Mouse (Mus musculus) hematopoietic stem cell, adult 5-6 weeks (primary cell): ENCODE data around the gene Ccdc153. TPM values are rescaled to one million over a fixed set of nuclear protein-coding genes. Genes with fewer than 3 reads are reported as not detected.

ENCODE experiments used
- ATAC-seq, 2 experiments: fragments of 125-278 bp in 1 of 2; replicated peaks in 1 of 2; 2 replicates each; pipeline ENCODE4 v1.8.0; 2016 to 2017; ENCODE audit warnings: inconsistent platforms in 2 of 2, mild to moderate bottlenecking in 2 of 2, moderate number of reproducible peaks in 2 of 2, low read depth in 1 of 2, moderate TSS enrichment in 1 of 2; ENCODE audit not compliant: low FRiP score in 2 of 2, poor library complexity in 2 of 2, severe bottlenecking in 2 of 2, insufficient read depth in 1 of 2, low TSS enrichment in 1 of 2
- total RNA-seq: library from RNA; stranded (forward); fragments of 172-1452, 232-1000 nt; gene quantifications from 2 replicates; pipeline ENCODE4 v1.2.3, GENCODE M21; 2017

Gene Ccdc153
- total RNA-seq, 1 experiment from 2014 or later: not detected

DNA sequence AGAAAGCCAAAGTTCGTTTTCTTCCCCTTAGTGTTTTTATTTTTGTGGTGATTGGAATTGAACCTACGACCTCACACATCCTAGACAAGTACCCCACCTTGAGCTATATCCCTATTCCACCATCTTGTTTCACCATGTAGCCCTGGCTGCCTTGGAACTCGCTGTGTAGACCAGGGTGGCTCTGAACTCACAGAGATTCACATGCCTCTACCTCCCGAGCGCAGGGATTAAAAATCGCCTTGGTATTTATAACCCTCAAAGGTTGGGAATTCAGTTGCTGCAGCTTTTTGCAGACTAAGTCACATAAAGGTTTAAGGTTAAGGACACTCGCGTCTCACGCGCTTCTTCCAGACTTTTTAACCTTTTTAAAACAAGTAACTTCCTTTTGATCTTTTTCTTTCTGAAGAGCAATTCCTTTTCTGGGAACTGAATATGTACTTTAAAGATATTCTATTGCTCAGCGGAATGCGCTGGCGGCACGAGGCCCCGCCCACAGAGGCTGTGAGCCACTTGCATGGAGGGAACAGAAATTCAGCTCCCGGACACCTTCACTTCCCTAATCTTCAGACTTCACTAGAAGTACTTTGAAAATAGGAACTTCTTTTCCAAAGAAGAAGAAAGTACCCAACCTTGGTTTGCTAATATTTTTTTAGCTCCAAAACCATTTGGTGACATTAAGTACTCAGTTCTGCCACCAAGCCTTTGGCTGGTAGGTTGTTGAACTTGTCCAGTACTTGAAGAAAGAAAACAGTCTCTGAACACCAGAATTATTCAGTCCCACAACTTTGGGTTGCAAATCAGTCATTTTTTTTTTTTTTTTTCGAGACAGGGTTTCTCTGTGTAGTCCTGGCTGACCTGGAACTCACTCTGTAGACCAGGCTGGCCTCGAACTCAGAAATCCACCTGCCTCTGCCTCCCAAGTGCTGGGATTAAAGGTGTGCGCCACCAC lies 5.7 kb upstream of the Ccdc153 start:
- ATAC-seq: peak; percentile 43 to 61; a peak in 3 of 4 replicates

DNA sequence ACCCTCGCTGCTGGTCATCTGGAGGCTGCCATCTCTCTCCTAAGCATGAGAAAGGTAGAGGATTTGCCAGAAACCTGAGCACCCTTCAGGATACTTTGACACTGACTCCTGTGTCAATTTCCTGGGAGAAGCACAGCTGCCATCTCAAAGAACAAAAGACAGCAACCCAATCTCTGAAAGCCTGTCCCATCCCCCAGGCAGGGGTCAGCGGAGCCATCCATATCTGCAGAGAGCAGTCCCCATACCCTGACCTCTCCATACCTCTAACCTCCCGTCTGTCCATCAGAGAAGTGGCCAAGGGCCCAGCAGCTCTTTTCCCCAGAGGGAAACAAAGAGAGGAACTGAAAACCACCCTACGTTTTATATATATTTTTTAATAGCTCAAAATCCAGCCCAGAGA lies 3.9 kb upstream of the Ccdc153 start:
- ATAC-seq: no peak

DNA sequence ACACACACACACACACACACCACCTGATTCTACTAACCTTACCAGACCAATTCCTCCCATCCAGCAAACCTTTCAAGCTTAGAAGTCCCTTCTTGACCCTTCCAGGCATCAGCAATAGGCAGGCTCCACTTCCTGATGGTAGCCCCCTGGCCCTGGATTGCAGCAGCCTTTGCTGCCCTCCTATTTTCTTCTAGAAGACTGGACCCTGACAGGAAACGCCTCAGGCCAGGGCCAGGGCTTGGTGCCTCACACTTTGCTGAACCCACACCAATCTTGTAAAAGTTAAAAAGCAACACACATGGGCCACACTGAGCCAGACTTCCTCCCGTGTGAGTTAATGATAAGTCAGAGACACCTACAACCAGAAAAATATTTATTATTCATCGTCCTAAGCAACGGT lies 3.3 kb upstream of the Ccdc153 start:
- no peak for ATAC-seq

DNA sequence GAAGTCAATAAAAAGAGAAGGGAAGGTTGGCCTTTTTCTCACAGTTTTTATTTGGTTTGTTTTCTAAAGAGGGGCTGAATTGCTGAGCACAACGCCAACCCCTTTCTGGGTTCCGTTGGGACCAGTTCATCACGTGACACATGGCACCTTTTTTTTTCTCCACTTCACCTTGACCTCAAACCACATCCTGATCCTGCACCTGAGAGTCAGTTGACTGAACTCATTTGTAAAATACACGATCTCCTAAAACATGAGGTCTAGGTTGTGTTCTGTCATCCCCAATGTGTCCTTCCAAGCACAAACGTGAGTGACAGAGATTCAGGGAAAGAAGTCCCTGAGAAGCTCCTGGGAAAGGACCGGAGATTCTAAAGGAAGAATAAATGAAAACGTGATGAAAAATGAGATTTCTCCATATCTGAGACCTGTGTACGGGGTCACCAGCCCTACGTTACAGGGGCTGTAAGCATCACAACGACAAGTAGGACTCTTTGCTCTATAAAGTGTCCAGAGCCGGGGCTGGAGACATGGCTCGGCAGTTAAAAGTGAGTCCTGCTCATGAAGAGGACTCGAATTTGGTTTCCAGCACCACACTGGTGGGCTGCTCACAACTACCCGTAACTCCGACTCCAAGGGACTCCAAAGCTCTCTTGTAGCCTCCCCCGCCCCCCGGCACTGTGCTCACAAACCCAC lies 1.8 kb upstream of the Ccdc153 start:
- no peak for ATAC-seq

DNA sequence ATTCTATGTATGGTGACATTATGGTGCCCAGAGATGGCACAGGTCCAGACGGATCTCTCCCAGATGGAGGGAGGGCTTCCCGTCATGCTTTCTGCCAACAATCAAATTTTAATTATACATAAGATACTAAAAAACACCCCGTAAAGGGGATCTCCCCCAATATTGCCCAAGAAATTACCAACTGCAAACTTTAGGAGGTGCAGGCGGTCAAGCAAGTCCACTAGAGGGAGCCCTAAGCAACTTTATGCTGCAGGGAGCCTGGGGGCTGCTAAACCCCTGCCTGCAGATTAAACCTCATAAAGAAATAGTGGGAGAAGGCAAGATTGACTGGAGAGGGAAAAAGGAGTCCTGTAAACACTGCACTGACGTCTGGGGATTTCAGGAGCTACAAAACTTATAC lies 1.0 kb upstream of the Ccdc153 start:
- peak; percentile 40 to 63; a peak in 2 of 4 replicates for ATAC-seq

DNA sequence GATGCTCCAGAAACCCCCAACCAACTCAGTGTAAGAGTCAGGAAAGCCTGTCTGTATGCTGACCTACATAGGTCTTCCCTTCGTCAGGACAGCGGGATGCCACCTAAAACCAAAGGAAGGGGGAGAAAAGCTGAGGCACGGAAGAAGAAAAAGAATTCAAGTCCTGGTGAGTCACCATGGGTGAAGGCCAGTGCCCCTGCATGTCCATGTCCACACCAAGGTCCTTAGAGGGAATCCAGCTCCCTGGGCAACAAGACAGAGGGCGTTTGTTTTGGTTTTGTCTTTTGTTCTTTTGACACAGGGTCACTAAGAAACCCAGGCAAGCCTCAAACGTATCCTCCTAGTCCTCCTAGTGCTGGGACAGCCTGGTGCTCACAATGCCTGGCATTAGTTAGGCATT lies 435 bp downstream of the Ccdc153 start:
- no peak for ATAC-seq

DNA sequence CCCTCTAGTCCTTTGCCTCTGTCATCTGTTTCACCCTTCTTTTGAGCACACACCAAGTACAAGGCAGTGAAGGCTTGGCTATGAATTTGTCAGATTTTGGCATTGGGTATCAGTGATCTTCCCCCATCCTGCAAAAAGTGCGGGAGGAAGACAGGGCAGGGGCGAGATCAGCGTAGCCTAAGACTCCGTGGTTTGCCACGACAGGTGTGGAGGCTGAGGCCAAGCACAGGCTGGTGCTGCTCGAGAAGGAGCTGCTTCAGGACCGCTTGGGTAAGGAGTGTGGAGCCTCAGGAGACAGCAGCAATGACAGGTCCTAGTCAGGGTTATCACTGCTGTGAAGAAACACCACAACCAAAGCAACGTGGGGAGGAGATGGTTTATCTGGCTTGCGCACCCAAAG lies 942 bp downstream of the Ccdc153 start:
- ATAC-seq: no peak

DNA sequence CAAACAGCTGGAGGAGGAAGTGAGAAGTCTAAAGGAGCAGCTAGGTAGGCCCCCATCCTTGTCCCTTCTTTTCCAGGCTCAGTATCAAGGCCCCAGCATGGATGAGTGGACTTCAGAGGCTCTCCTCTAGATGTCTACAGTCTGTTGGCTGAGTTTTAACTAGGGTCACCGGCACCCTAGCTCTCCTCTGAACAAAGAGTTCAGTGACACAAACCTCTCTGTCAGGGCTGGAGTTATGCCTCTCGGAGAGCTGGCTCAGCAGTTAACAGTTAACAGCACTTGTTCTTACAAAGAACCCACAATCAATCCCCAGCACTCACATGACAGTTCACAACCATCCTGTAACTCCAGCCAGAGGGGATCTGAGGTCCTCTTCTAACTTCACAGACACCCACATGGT lies 3.1 kb downstream of the Ccdc153 start:
- no peak for ATAC-seq

DNA sequence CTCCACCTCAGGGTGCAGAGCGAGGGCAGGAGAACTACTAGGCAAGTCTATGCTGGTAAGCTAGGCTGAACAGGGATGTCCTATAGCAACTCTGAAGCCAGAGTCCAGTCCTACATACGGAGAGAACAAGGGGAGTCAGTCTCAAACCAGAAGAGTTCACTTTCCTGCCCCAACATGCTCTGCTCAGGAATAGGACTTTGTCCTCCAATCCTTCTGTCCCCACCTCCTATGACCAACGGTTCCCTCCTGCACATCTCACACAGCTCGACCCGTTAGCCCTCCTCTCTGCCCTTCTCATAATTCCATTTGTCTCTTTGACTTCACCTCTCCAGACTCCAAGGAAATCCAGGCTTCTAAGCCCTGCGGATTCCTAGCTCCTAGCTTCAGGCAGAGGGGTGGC lies 7.4 kb downstream of the Ccdc153 start:
- ATAC-seq: no peak

DNA sequence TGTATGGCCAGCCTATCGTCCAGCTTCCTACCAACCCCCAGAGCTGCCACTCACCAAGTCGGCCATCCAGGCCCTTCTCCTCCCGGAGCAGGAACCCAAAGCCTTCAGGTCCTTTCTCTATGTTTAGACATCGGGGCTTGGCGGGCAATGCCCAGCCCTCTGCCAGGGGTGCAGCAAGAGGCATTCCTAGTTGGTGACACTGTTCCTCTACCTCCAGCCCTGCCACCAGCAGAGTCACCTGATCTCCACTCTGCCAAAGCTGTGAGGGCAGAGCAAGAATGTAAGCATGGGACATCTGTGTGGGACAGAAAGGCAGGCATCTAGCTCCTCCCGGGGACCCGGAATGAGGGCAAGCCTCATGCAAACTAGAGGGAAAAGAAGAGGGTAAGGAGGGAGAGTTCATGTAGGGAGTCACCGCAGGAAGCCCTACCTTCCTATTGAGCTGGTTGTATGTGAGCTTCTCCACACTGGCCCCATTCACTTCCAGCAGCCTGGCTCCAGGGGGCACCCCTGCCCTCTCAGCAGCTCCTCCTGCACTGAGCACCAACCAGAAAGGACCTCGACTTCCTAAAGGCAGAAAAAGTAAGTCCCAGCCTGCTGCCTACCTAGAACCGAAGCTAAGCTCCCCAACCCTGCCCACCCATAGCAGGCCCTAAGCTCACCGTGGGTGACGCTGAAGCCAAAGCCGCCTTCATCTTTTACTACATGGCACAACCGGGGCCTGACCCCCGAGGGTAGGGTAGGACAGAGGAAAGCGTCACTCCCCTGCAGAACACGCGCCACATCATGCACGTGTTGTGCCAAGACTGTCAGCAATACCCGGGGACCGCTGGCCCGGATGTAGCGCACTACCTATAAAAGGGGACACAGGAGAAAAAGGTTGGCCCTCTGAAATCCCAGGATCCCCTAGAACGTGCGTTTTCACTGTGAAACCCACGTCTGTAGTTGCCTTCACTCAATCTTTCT lies 9.0 kb downstream of the Ccdc153 start:
- peak; percentile 85 to 89 for ATAC-seq

DNA sequence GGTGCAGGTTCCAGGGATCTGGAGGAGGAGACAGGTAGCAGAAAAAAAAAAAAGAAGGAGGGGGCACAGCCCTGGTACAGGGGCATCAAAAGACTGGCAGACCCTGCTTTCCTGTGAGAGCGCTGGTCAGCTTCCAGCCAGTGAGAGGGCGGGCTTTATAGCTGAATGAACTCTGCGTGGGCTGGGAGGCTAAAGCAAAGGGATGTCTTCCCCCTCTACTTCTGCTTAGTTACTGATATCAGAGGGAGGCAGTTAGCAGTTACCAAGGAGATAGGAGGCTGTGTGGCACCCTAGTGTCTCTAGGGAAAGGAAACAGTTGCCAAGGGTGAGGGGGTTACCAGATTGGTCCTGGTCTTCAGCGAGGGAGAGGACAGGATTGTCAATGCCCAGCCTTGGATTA lies 10.0 kb downstream of the Ccdc153 start:
- ATAC-seq: no peak

DNA sequence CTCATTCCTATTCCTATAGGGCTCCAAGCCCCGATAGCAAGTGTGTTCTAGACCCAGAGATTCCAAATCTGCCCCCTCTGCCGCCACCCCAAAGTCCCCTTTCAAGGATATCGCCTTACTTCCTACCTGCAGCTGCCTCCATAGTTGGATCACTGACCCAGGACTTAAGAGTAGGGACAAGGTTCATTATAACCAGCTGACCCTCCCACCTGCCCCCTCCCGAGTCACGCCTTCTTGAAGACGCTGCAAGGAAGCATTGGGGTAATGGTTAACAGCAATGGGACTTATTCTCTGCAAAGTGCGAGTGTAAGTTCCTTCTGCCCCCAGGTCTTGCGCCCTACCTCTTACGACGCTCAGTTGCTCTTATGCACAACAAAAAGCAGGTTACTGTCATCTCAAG lies 10.8 kb downstream of the Ccdc153 start, which contains the start of gene Pdzd3:
Pdzd3 (minus strand) TSS at position 158 of the 400 bp plus-strand sequence.
- no peak for ATAC-seq

DNA sequence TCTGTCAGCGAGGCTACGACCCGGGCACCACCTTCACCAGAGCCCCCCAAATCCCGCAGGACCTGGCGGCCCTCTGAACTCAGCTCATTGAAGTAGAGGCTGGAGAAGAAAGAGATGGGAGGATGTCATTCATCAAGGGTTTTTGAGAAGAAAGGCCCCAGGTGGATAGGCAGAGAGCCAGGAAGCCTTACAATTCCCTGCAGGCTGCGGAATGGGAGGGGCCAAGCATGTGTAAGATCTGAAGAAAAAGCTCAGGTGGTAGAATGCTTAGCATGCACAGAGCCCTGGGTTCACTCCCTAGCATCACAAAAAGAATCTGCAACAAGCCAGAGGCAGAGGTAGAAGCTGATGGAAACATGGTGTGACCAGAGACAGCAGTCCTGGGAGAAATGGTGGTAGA lies 13.0 kb downstream of the Ccdc153 start:
- no peak for ATAC-seq

DNA sequence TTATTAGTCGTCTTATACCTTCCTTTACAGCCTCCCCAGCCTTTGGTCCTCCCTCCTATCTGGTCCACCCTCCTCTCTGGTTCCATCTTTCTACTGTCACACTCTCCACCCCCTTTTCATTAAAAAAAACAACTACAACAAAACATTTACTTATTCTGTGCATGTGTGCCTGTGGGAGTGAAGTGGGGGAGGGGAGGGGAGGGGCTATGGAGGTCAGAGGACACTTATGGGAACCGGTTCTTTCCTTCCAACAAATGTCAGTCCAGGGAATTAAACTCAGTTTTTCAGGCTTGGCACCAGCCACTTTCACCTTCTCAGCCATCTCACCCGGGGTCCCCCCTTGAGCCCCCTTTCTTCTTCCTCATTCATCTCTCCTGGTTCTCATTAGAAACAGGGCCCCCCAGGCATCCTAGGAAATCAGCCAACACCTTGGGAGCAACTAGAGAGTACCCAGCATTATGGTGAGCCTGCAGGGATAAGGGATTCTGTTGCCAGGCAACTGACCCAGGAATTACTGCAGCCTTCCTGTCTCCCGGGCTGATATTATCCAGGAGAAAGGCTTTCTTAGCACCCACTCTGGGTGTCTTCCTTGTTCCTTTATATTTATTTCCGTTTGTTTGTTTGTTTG lies 14.1 kb downstream of the Ccdc153 start:
- ATAC-seq: no peak

DNA sequence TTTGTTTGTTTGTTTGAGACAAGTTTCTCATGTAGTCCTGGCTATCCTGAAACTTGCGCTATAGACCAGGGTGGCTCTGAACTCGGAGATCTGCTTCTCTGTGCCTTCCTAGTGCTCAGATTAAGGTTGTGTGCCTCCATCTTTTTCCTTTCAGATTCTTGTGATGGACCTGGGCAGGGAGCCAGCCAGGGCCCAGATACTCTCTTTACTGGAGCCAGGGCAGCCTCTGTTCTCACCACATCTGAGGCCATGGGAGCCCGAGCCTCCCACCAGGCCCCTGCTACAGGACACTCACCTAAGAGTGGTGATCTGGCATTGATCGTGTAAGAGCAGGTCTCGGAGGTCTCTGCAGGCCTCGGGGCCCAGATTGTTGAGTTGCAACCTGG lies 14.7 kb downstream of the Ccdc153 start:
- no peak for ATAC-seq

DNA sequence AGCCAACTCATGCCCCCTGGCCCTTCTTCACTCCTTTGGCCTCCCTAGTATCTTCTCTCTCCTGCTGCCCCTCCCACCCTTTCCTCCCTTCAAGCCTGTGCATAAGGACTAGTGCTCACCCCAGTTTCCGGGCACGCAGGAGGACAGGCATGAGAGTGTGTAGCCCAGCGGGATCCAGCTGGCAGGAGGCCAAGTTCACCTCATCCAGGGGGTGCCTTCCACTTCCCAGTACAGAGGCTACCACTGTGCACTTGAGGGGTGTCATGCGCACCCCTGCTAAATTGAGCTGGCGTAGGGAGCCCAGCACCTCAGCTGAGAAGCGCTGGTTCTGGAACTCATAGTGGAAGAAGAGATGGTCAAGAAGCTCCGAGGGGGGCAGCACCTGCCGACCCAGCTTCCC lies 15.7 kb downstream of the Ccdc153 start:
- no peak for ATAC-seq

DNA sequence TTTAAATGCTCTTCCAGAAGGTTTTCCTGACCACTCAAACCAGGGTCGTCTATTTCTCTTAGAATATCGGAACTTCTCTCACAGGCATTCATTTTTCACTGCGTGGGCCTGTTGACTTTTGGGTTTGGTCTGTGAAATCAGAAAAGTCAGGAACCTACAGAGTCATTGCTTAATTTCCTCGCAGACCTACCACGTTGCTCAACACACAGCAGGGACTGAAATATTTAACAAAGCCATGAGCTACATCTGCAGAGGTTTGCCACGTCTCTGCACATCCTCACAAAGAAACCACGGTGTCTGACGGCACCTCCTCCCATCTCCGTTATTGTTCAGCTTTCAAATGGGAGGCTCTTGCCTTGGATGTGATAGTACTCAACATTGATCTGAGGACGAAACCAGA lies 18.5 kb downstream of the Ccdc153 start:
- ATAC-seq: no peak; a peak in 1 of 4 replicates
